Mouse (Mus musculus): ENCODE measurements around the gene Zfp770.

DNA sequence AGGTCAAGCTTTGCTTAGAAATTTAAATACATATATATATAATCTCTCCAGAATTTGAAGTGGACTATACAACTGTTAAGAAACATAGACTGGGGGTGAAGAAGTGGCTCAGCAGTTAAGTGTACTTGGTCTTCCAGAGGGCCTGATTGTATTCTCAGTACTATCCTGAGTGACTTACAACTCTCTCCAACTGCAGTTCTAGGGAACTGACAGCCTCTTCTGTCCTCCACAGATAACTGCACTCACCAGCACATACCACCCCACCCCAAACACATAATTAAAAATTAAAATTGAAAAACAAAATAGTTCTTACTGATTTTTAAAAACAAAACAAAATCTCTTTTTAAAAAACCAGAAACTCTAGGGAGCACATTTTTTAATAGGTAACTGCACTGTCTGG is 28.0 kb downstream of the Zfp770 start:
- TF ChIP-seq CTCF (IDR thresholded peaks at IDR 0.05) (no peak), EP300 (IDR thresholded peaks at IDR 0.05) (no peak)

Data from lung, postnatal 0 days (tissue).